Mouse (Mus musculus) CH12.LX (cell line): ENCODE measurements around the gene Sdhaf1. TPM values are rescaled to one million over a fixed set of nuclear protein-coding genes. Genes with fewer than 3 reads are reported as not detected.
A peak's percentile ranks its signal among the peaks of the same experiment; 100 is the strongest.

Experiments used
- DNase-seq: peaks from one replicate; pipeline ENCODE4 v3.0.0-alpha.2; 2013; ENCODE audit errors: extremely low read depth
- H3K27ac ChIP-seq: 2 replicates; pipeline ENCODE4 v1.5.1; 2012; ENCODE audit warnings: low read depth, mild to moderate bottlenecking, control low read depth, moderate library complexity; ENCODE audit not compliant: insufficient read depth
- H3K27me3 ChIP-seq: replicated peaks from 2 replicates; pipeline ENCODE3; 2012; ENCODE audit warnings: inconsistent platforms
- H3K36me3 ChIP-seq, 2 experiments: replicated peaks in 1 of 2; 2 replicates each; pipeline versions ENCODE3 to v1.6.1; 2012; ENCODE audit warnings: inconsistent platforms in 1 of 2, low read length in 1 of 2, mild to moderate bottlenecking in 1 of 2, mixed read lengths in 1 of 2, moderate library complexity in 1 of 2; ENCODE audit not compliant: control insufficient read depth in 1 of 2, insufficient read depth in 1 of 2
- H3K4me1 ChIP-seq, 2 experiments: 2 replicates each; pipeline ENCODE4 v1.6.1; 2012; ENCODE audit warnings: inconsistent platforms in 1 of 2, moderate library complexity in 1 of 2; ENCODE audit not compliant: insufficient read depth in 2 of 2, control insufficient read depth in 1 of 2
- H3K4me2 ChIP-seq: 2 replicates; pipeline ENCODE4 v1.6.1; 2012; ENCODE audit warnings: low read depth, mild to moderate bottlenecking, control low read depth; ENCODE audit not compliant: poor library complexity, insufficient read depth, severe bottlenecking
- H3K4me3 ChIP-seq, 3 experiments: fragments of 150-350 bp in 1 of 3; sonication (generic) in 1 of 3; replicated peaks in 1 of 3; 2 replicates each; pipeline versions ENCODE3 to v1.5.1; 2011 to 2012; ENCODE audit warnings: low read depth in 2 of 3, low read length in 2 of 3, mild to moderate bottlenecking in 2 of 3, moderate library complexity in 2 of 3, control low read depth in 1 of 3, improper control_type of control experiment in 1 of 3, inconsistent platforms in 1 of 3, mixed read lengths in 1 of 3; ENCODE audit not compliant: poor library complexity in 1 of 3
- H3K79me2 ChIP-seq: replicated peaks from 2 replicates; pipeline ENCODE4 v1.6.1; 2012; ENCODE audit warnings: mild to moderate bottlenecking, moderate library complexity; ENCODE audit not compliant: control insufficient read depth, poor library complexity, insufficient read depth, severe bottlenecking; ENCODE audit errors: extremely low read depth
- H3K9ac ChIP-seq: 2 replicates; pipeline ENCODE4 v1.6.1; 2012; ENCODE audit warnings: low read depth, mild to moderate bottlenecking, control low read depth, moderate library complexity; ENCODE audit not compliant: insufficient read depth
- H3K9me3 ChIP-seq: replicated peaks from 2 replicates; pipeline ENCODE3; 2012; ENCODE audit warnings: low read length, inconsistent platforms, mixed read lengths
- CHD1 ChIP-seq: IDR thresholded peaks from 2 replicates; pipeline ENCODE4 v1.6.1; 2012; ENCODE audit warnings: low read depth, low read length, improper control_type of control experiment, inconsistent platforms
- E2F4 ChIP-seq: IDR thresholded peaks from 2 replicates; pipeline ENCODE4 v1.6.1; 2011; ENCODE audit warnings: low read depth, low read length, improper control_type of control experiment; ENCODE audit not compliant: insufficient replicate concordance
- EP300 ChIP-seq: IDR thresholded peaks from 2 replicates; pipeline ENCODE4 v1.6.1; 2011; ENCODE audit warnings: low read length, improper control_type of control experiment
- ETS1 ChIP-seq: conservative IDR thresholded peaks from 2 replicates; pipeline ENCODE4 v1.6.1; 2012; ENCODE audit warnings: low read depth, mild to moderate bottlenecking, inconsistent platforms, low read length, improper control_type of control experiment, moderate library complexity
- GABPA ChIP-seq: IDR thresholded peaks from 2 replicates; pipeline ENCODE4 v1.6.1; 2012; ENCODE audit warnings: low read depth, low read length, improper control_type of control experiment, inconsistent platforms; ENCODE audit not compliant: insufficient replicate concordance
- MAX ChIP-seq: IDR thresholded peaks from 2 replicates; pipeline ENCODE4 v1.6.1; 2011; ENCODE audit warnings: low read length, improper control_type of control experiment
- MEF2A ChIP-seq: IDR thresholded peaks from 2 replicates; pipeline ENCODE4 v1.6.1; 2014; ENCODE audit warnings: low read depth, mild to moderate bottlenecking, inconsistent platforms, low read length, improper control_type of control experiment, borderline replicate concordance
- MXI1 ChIP-seq: IDR thresholded peaks from 2 replicates; pipeline ENCODE4 v1.6.1; 2011; ENCODE audit warnings: mild to moderate bottlenecking, low read depth, low read length, improper control_type of control experiment
- NRF1 ChIP-seq: IDR thresholded peaks from 2 replicates; pipeline ENCODE4 v1.6.1; 2014; ENCODE audit warnings: low read depth, mild to moderate bottlenecking, inconsistent platforms, low read length, improper control_type of control experiment, moderate library complexity
- PAX5 ChIP-seq: IDR thresholded peaks from 2 replicates; pipeline ENCODE4 v1.6.1; 2012; ENCODE audit warnings: low read length, inconsistent platforms, mixed read lengths
- RCOR1 ChIP-seq: conservative IDR thresholded peaks from 2 replicates; pipeline ENCODE4 v1.6.1; 2012; ENCODE audit warnings: low read depth, mild to moderate bottlenecking, inconsistent platforms, low read length, improper control_type of control experiment
- SMC3 ChIP-seq: IDR thresholded peaks from 2 replicates; pipeline ENCODE4 v1.6.1; 2011; ENCODE audit warnings: low read depth, low read length, improper control_type of control experiment
- TBP ChIP-seq: conservative IDR thresholded peaks from 2 replicates; pipeline ENCODE4 v1.6.1; 2011; ENCODE audit warnings: low read depth, low read length, improper control_type of control experiment
- USF1 ChIP-seq: IDR thresholded peaks from 2 replicates; pipeline ENCODE4 v1.6.1; 2014; ENCODE audit warnings: low read depth, mild to moderate bottlenecking, inconsistent platforms, low read length, improper control_type of control experiment
- USF2 ChIP-seq: conservative IDR thresholded peaks from 2 replicates; pipeline ENCODE4 v1.6.1; 2011; ENCODE audit warnings: low read depth, low read length, improper control_type of control experiment
- ZKSCAN1 ChIP-seq: IDR thresholded peaks from 2 replicates; pipeline ENCODE4 v1.6.1; 2012; ENCODE audit warnings: low read depth, inconsistent platforms, low read length, improper control_type of control experiment, borderline replicate concordance
- dilution Hi-C: fragments of 300-500 bp; cut with MboI; formaldehyde crosslinking; loops from 2 replicates; pipeline ENCODE4 v1.14.3; 2020; ENCODE audit warnings: low sequenced_read_pairs; ENCODE audit not compliant: extremely low pct_unique_long_range_greater_than_20kb, extremely low pct_ligation_motif_present
- in situ Hi-C: fragments of 300-500 bp; cut with MboI; formaldehyde crosslinking; loops from 3 replicates; pipeline ENCODE4 v1.14.3; 2019; ENCODE audit warnings: low sequenced_read_pairs, low pct_ligation_motif_present, low pct_unique_long_range_greater_than_20kb, mixed read lengths
- polyA plus RNA-seq: library from polyadenylated mRNA; unstranded; fragments of >175 nt; gene quantifications from 2 replicates; pipeline ENCODE4 v1.2.1, GENCODE M21; 2012; ENCODE audit warnings: low read depth; ENCODE audit not compliant: insufficient read length
- total RNA-seq, 2 experiments: library from RNA; depleted of rRNA; stranded (reverse); fragments of 300-350 nt in 1 of 2; fragments of >200 nt in 1 of 2; gene quantifications; 2 replicates each; pipeline ENCODE4 v1.2.3; 2012 to 2014

The Sdhaf1 gene
- total and polyA plus RNA-seq, 3 experiments, result 8.8 to 18.5 (median 12.8) TPM

DNA sequence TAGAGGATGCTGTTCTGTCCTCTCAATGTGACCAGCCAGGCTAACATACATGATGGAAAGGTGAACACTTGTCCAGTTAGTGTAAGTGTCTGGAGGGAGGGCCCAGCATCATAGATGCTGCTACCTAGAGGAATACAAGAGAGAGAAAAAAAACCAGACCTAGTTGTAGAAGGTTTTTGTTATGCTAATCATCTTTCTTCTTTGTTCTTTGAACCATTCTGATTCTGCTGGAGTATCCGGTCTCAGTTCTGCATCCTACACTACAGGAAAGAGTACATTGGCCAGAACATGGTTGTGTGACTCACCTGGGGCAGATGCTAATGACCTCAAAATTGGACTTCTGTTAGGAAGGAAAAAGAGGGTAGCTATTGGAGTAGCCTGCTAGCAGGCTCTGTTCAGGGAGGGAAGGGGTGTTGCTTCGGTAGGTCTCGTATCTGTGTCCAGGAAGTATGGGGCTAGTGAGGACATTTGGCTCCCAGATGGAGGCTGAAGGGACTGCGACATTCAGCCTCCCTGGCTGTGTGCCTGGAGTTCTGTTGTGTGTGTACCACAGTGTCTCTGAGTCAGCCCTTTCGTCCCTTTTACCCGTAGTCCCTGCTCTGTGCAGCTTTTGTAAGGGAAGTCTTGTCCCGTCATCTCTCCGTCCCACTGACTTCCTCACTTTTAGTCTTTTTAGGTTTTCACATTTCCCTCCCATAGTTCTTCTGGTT, 36.8 kb downstream of the Sdhaf1 start:
- H3K4me3 ChIP-seq, result no peak overlapping the region
- no peaks in the 10 kb centered on the region for H3K36me3 ChIP-seq
- dilution Hi-C loops (no loop called here), in situ Hi-C loops (no loop called here)
- H3K27ac ChIP-seq, result no peak overlapping the region
- H3K4me2 ChIP-seq, result no peak overlapping the region
- peaks cover 7 to 8% of the 10 kb centered on the region in 2 experiments; a peak in 3 of 4 replicates for H3K4me1 ChIP-seq
- H3K9me3 ChIP-seq, result no peaks in the 10 kb centered on the region
- H3K9ac ChIP-seq, result no peak overlapping the region
- no peak for TF ChIP-seq RCOR1
- no peak for TF ChIP-seq MXI1
- no peak for TF ChIP-seq EP300
- no peak for TF ChIP-seq PAX5
- TF ChIP-seq SMC3, result no peak
- TF ChIP-seq MAX, result no peak
- TF ChIP-seq E2F4, result no peak
- no peak for TF ChIP-seq MEF2A
- TF ChIP-seq USF1, result no peak
- no peak for TF ChIP-seq ETS1
- no peak for TF ChIP-seq CHD1
- no peak for TF ChIP-seq ZKSCAN1
- TF ChIP-seq TBP, result no peak
- no peak for TF ChIP-seq NRF1
- no peak for TF ChIP-seq GABPA
- no peaks in the 10 kb centered on the region for H3K79me2 ChIP-seq
- DNase-seq, result no peak
- peaks cover 59% of the 10 kb centered on the region for H3K27me3 ChIP-seq

DNA sequence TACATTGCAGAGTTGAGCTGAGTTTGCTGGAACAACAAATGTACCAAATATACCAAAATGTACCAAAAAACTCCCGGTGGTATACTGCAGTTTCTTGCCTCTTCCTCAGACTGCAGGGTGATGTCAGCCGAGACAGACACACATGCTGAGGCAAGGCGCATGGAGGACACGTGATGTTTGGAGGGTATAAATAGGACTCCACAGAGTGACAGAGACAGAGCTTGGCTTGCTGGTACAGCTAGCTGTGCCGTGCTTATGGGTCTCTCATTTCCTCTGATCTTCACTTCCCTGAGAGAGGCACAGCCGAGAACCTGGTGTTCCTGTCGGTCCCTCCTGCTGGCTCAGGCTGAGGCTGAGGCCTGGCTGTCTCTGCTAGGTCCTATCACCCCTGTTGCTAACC, 41.0 kb downstream of the Sdhaf1 start:
- Histone ChIP-seq H3K9me3 (no peaks in the 10 kb centered on the region), H3K4me3 (no peak overlapping the region), H3K27me3 (peaks cover 18% of the 10 kb centered on the region), H3K79me2 (peaks cover 5% of the 10 kb centered on the region; the same call in 1 of the 2 replicates), H3K4me2 (no peak overlapping the region), H3K36me3 (no peaks in the 10 kb centered on the region), H3K4me1 (peaks cover 8 to 26% of the 10 kb centered on the region in 2 experiments), H3K9ac (no peak overlapping the region), H3K27ac (no peak overlapping the region)
- DNase-seq, result no peak
- TF ChIP-seq SMC3, result no peak
- no peak for TF ChIP-seq USF2
- TF ChIP-seq USF1, result peak; percentile 32; the same call in 1 of the 2 replicates
- dilution Hi-C loops (no loop called here), in situ Hi-C loops (no loop called here)
